Mouse (Mus musculus) liver (tissue): ENCODE measurements around the gene Ash1l.
"Not testable (repeated sequence)": the region's sequence is repeated elsewhere in the genome, so short reads cannot be mapped to it uniquely, and the experiment has no call there.

ENCODE experiments used
- DNase-seq: peaks from one replicate; pipeline ENCODE4 v3.0.0-alpha.2; 2020; ENCODE audit warnings: mixed read lengths

Gene Ash1l

DNA sequence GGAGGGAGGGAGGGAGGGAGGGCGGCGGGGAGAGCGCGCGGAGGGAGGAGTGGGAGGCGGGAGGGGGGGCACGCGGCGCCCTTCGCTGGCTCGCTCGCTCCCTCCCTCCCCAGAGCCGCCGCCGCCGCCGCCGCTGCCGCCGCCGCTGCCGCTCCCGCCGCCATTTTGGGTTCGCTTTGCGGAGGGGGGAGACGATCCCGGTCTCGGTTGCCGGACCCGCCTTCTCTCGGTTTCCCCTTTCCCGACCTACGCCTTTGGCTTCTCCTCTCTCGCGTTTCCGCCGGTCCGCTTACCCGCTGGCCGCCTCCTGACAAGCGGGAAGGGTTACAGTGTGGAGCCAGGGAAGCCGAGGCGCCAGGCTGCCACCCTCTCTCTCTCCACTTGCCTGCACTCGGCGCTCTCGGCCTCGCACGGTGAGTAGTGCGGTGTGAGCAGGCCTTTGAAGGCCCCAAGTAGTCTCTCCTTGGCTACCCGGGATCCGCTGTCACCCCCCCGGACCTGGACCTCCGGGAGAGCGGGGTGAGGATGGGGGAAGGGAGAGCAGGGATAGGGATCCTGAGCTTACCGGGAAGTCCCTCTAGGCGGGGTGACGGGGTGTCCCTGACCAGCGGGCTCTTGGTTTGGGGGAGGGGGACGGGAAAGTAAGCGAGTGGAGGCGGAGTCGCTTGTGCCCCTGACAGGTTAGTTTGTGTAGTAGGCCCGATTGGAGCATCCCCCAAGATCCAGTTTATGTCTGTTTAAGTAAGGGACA lies at the start of gene Ash1l, which contains the start of gene Dap3:
Ash1l (plus strand) TSS at position 47 of the 751 bp plus-strand sequence.
Dap3 (minus strand) TSS at position 606 of the 751 bp plus-strand sequence.
- peak; percentile 81 for DNase-seq

DNA sequence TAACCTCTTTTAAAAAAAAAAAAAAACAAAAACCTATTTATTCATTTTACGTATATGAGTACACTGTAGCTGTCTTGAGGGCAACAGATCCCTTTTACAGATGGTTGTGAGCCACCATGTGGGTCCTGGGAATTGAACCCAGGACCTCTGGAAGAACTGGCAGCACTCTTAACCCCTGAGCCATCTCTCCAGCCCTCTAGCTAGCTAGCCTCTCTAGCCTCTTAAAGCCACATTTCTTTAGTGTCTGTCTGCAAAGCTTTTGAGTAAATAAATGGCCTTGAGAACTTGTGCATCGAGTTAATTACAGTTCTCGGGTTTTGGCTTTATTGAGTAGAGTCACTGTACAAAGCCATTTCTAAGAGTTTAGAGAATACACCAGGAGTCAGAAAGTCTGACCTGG lies 45.6 kb upstream of the Ash1l start:
- DNase-seq, result no peak

DNA sequence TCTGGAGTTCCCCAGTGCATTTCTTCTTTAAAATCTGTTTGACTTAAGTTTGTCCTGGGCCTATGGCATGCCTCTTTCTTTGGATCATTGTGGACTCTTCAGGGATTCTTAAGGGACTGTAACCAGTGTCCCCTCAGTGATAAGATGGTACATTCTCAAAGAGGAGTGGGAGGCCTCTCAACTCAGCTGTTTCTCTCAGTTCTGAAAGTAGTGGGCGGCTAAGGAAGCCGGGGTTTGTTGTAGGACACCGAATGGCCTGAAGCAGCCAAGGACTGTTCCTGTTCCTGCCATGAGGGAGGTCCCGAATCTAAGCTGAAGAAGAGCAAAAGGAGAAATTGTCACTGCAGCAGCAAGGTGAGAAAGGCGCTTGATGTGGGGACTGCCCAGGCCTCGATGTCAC lies 45.2 kb upstream of the Ash1l start:
- no peak for DNase-seq

DNA sequence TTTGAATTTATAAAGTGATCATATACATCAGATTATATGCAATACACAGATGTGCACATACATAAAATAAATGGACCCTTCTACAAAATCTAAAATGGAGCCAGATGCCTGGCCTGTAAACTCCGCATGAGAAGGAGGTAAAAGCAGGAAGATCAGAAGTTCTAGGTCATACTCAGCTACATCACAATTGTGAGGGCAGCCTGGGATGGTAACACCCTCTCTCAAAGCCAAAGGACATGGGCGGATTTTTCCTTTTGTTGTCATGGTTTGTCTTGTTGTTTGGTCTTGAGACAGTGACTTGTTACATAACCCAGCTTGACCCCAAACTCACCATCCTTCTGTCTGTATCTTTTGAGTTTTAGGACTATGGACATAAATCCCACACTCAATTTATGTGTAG lies 44.7 kb upstream of the Ash1l start:
- no peak for DNase-seq

DNA sequence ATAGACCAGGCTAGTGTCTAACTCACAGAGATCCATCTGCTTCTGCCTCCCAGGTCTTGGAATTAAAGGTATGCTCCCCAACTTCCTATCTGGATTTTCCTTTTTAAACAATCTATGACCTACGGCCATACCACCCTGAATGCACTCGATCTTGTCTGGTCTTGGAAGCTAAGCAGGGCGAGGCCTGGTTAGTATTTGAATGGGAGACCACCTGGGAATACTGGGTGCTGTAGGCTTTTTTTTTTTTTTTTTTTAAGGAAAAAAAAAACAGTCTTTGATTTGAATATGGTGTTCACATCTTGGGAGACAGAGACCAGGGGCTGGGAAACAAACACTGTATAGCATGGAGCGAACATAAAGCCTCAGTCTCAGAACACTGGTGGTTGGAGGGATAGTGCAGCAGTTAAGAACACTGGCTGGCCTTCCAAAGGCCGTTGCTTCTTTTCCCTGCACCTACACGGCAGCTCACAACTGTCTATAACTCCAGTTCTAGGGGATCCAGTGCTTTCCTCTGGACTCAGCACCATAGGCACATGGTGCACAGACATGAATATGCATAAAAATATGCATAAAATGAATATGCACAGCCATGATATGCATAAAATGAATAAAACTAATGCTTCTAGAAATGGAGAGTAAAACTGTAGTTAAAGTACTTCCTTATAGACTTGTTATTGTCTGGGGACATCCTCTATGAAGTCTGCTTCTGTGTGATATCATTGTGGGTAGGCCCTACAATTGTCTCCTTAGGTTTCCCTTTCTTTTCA lies 43.8 kb upstream of the Ash1l start:
- DNase-seq, result no peak

DNA sequence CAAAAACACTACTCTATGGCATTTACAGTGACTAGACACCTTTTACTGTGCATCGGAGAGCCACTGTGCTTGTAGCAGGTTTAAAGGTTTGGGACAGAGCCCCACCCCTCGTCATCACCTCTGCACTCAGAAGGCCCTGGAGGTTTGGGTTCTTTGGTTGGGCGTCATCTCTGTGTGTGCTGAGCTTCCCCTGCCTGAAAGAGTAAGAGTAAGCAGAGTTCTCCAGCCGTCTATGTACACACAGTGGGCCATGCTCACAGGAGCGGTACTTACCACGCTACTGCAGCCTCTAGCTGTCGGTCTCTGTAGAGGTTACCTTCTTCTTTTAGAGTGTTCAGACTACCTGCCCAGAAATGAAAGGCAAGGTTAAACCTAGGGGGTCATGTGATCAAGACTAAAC lies 37.8 kb upstream of the Ash1l start:
- no peak for DNase-seq

DNA sequence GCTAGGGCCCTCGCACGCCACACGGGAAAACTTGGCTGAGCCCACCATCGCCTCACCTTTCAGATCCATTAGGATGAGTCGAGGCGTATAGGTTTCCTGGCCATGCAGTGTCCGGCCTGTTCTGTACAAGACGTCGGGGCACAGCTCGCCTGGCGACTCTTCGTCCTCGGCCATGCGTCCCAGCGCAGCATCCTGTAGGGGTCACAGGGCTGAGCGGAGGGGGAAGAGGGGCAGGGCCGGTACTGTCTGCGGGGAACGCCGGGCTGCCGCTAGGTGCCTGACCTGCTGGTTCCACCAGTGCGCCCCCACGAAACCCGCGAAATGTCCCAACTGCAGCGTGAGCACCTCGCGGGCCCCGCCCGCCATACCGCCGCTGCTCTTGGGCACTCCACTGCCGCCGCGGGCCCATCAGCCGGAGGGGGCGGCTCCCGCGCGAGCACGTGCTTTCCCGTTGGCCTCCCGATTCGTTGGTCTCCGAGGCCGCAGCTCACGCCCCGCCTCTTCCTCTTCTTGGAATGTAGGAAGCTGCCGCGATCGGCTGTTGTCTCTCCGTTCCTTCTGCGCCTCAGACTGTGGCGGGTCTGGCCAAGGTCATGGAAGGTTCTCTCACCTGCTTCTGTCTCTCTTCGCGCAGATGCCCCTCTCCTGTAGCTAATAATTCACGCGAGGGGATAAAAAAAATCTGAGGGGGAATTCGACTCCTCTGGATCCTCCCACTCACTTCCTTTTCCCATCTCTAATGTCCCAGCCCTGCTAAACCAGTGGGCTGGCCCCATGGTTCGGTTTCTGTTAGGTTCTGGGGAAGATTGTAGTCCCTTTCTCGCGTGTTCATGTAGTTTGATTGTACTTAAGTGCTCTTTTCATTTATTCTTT lies 36.7 kb upstream of the Ash1l start, which contains the start of gene Msto1:
Msto1 (minus strand) TSS at position 489 of the 873 bp plus-strand sequence.
- peak; percentile 94 for DNase-seq

DNA sequence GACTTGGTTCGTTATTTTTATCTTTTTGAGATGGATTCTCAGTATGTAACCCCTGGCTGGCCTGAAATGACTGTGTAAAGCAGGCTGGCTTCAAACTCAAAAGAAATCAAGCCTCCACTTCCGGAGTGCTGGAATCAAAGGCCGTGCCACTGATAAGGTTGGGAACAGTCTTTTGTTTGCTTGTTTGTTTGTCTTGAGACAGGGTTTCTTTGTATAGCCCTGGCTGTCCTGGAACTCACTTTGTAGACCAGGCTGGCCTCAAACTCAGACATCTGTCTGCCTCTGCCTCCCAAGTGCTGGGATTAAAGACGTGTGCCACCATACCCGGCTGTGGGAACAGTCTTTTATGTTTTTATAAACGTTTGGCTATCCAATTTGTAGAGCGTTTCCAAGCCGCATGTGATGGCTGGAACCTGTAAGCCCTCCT lies 36.0 kb upstream of the Ash1l start:
- DNase-seq, result no peak

DNA sequence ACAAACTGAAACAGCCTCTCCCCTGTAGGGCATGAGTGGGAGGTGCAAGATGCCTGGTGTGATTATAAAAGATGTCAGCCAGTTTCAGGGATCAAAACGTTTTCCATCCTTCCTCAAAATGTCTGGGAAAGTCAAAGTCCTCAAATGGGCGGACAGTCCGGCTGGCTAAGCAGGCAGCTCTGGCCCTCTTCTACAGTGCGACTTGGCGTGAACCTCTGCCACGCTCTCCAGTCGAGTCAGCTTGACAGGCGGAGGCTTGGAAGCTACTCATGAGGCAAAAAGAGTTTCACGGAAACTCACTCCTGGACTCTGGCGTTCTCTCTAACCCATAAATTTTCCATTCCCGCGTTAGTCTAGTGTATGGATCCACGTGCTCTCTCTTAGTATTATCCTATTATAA lies 31.4 kb upstream of the Ash1l start:
- no peak for DNase-seq

DNA sequence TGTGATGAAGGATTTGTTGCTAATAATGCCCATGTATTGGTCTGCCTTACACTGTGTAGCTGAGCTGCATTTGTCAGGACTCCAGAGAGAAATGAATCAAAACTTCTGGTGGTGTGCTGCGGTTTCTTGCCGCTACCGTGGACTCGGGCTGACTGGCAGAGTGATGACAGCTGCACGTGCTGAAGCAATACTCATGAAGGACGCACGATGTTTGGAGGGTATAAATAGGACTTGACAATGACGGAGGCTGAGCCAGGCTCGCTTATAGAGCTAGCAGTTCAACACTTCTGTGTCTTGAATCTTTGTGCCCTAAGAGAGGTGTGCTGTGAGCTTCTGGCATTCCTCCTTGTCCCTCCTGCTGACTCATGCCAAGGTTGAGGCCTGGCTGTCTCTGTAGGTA lies 29.0 kb upstream of the Ash1l start:
- no peak for DNase-seq

DNA sequence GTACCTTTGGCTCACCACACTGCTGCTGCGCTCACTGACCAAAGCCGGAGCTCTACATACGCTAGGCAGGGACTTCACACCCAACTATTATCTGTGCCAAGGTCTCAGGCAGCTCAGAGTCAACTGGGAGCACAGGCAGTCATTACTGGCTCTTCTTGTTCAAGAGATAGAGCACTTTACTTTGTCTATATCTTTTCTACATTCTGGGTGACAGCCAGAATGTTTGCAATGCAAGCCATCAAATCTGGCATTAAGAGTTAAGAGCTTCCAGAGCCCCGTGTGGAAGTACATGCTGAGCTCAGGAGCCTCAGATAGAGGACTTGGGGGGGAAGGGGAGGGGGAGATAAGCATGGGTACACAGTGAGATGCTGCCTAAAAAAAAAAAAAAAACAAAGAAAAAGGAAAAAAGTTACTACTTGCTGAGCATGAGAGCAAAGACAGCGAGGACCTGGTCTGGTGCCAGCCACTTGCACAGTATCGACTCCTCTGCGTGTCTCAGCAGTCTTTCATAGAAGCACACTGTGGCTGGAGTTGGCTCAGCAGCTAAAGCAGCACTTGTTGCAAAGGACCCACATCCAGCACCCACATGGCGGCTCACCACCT lies 26.3 kb upstream of the Ash1l start:
- DNase-seq, result no peak

DNA sequence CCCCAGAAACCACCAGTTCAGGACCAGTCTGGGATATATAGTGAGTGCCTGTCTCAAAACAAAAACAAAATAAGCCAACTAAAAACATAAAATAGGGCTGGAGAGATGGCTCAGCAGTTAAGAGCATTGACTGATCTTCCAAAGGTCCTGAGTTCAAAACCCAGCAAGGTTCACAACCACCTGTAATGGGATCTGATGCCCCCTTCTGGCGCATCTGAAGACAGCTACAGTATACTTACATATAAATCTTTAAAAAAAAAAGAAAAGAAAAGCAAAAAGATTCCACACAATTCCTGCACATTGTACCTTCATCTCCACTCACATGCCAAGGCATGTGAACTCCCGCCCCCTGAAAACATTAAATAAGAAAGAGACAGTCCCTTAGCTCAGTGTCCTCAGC lies 24.8 kb upstream of the Ash1l start:
- no peak for DNase-seq

DNA sequence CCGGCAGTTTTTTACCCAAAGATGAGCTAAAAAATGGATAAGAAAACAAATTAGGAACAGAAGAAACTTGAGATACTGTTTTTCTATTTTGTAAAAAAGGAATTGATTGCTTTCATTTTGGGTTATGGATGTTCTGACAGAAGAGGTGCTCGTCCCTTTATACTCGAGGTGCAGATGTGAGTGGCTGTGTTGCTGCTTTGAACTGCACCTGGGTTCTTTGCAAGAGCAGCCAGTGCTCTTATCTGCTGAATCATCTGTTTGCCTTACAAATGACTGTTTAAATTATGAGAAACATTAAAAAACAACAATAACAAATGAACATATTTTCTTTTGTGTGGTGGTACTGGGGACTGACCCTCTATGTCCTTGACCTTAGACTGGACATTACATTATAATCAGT lies 20.9 kb upstream of the Ash1l start:
- no peak for DNase-seq

DNA sequence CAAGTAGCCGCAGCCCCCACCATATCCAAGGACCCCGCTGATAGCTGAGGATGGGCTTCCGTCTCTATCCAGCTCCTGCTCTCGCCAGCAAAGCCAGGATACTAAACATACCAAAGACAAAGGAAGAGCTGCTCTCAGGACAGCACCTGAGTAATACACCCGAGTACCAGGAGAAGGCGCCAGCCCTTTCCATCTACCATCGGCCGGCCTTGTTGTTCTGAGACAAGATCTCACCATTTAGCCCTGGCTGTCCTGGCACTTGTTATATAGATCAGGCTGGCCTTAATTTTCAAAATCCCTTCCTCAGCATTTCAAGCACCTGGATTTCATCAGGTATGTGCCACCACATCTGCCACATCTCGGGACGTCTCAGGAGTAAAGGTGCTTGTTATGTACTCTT lies 11.4 kb upstream of the Ash1l start:
- DNase-seq, result no peak

DNA sequence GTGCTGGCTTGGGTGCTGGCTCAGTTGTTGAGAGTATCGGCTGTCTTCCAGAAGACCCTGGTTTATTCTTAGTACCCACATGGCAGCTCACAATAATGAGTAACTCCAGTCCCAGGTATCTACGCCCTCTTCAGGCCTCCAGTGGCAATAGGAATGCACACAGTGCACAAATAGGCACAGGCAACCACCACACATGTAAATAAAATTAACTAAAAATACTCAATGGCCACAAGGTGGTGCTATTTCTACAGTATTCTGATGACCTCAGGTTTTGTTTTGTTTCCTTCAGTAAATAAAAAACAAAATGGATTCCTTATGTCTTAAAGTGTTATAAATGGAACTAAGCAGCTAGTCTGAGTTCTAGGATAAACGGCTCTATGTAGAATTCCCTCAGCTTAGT lies 10.7 kb upstream of the Ash1l start:
- no peak for DNase-seq

DNA sequence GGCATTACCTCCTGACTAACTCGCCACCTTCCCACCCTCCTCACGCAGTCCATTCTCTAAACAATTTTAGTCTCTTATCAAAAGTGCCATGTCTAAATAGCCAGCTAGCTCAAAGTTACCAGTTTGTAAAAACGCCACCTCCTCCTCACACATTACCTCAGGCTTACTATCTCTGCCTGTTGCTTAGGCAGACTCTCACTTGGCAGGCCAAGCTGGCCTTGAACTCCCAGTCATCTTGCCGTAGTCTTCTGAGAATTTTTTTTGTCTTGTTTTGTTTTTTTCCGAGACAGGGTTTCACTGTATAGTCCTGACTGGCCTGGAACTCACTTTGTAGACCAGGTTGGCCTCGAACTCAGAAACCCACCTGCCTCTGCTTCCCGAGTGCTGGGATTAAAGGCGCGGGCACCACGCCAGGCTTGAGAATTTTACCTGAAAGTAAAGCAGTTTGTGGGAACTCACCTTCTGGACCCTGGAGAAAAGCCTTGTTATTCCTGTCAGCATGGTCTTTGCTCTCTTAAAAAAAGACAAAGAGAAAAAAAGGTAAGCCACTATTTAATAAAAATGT lies 8.0 kb upstream of the Ash1l start:
- no peak for DNase-seq

DNA sequence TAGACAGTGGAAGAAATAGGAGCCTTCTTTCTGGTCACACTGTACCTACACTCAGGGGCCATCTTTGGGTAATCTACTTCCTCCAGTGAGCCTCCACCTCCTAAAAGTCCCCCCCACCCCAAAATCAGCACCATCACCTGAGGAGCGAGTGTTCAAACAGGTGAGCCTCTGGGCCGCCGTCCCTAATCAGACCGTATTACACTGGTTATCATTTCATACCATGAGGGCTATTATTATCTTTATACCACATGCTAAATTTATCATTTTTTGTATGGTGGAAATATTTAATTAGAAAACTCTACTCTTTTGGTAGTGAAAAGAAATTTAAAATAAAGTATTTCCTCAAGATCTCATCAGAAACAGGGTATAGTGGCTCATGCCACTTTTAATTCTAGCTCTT lies 6.3 kb upstream of the Ash1l start:
- no peak for DNase-seq

DNA sequence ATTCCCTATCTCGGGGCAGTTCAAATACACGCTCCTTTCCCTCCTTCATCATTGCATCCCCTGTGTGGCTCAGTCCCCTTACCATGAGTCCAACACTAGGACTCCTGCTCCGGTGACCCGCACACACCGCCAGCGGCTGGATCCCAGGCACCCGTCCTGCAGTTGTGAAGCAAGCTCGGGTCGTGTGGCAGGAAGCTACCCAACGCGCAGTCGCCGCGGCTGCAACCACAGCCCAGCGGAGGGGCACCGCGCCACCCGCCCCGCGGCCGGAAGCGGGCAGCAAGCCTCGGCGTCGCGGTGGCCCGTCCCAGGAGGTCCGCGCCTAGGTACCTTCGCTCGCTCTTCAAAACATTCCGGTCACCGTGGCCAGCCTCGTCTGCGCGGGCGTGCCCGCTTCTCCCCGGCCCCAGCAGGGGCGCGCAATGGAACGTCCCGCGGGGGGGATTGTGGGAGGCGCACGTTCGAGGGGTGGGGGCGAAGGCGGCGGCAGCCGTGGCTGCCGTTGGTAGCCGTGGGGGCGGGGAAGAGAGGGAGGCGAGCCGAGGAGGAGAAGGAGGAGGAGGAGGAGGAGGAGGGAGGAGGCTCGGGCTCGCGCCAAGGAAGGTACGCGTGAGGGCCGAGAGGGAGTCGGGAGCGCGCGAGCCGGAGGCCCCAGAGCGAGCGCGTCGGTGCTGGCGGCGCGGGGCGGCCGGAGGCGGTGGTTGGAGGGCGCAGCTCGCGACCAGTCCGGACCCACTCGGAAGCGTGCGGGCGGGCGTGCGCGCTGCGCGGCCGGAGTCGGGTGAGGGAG lies 441 bp upstream of the Ash1l start:
- peak; percentile 95 for DNase-seq

DNA sequence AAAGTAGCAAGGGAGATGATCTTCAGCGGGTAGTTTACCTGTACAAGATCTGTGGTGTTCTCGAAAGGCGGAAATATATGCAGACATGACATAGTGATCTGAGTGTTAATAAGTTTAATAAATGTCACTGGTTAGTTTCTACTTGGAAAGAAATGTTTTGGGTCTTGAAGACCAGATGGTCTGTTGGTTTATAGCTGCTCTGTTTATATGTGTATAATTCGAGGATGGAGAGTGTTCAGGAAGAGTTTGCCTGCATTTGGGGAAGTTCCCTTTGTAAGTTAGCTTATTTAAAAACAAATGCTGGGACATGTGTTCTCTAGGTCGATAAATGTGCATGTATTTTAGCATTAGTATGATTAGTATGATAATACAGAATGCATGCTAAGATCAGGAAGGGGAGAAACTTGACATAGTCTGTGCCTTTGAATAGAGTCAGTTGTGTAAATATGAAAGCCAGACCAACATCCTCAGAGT lies 942 bp downstream of the Ash1l start:
- DNase-seq, result no peak

DNA sequence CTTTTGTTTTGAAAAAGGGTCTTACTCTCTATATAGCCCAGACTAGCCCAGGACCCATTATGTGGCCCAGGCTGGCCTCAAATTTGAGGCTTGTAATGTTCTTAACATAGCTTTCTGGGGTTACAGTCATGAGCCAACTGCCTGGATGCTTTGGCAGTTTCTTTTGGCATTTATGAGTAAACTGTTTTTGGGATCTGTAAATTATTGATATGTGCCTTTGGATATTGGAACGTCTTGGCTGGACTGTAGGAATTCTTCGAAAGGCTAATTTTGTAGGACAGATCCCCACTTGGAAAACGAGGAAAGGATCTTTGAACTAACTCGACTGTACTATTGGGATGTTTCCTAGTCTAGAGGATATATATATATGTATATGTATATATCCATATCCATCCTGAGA lies 2.8 kb downstream of the Ash1l start:
- no peak for DNase-seq

DNA sequence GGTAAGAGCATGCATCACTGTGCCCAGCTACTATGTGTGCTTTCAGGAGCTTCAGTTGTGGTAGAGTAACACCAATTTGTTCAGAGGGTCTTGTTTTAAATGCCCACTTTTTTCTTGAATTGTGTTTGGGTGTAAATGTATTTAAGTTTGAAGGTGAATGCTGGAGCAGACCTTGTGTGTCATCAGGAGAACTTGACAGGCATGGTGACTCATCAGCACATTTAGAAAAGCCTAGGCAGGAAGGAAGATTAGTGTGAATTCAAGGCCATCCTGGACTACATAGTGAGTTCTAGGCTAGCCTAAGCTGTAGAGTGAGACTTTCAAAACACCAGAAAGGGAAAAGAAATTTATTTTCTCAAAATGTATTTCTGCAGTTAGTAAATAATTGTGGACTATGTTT lies 3.3 kb downstream of the Ash1l start:
- no peak for DNase-seq

DNA sequence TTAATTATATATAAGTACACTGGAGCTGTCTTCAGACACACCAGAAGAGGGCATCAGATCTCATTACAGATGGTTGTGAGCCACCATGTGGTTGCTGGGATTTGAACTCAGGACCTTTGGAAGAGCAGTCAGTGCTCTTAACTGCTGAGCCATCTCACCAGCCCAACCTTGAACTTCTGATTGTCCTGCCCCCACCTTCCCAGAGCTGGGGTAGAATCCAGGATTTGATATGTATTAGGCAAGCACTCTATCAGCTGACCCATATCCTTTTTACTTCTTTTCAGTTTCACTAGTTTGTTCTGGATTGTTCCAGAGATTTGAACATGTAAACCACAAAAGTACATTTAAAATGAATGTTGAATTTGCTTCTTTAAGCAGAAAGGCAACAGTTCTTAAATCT lies 12.8 kb downstream of the Ash1l start:
- not testable (repeated sequence) for DNase-seq
